Mouse (Mus musculus) liver, embryonic 11.5 days (tissue): ENCODE results near the gene Ryr2. TPM values are rescaled to one million over a fixed set of nuclear protein-coding genes. Genes with fewer than 3 reads are reported as not detected.
"Not testable (repeated sequence)": the region's sequence is repeated elsewhere in the genome, so short reads cannot be mapped to it uniquely, and the experiment has no call there.

Source experiments
- ATAC-seq: fragments of 200-750 bp; cut with Nextera tagmentation; replicated peaks from 2 replicates; pipeline ENCODE4 v1.8.0; 2017; ENCODE audit warnings: moderate number of reproducible peaks, mild to moderate bottlenecking, moderate TSS enrichment, moderate library complexity; ENCODE audit not compliant: low FRiP score
- DNase-seq: peaks from one replicate; pipeline ENCODE4 v3.0.0-alpha.2; 2017; ENCODE audit warnings: low spot score
- H3K27ac ChIP-seq: fragments of 300-500 bp; sonication (generic); 2 replicates; pipeline ENCODE4 v1.5.1; 2014; ENCODE audit warnings: mild to moderate bottlenecking, low read depth, low read length, control low read depth
- H3K27me3 ChIP-seq: fragments of 300-500 bp; sonication (generic); replicated peaks from 2 replicates; pipeline ENCODE4 v1.6.1; 2014; ENCODE audit warnings: low read length, mixed read lengths; ENCODE audit not compliant: control insufficient read depth, insufficient read depth
- H3K36me3 ChIP-seq: fragments of 300-500 bp; sonication (generic); 2 replicates; pipeline ENCODE4 v1.6.1; 2014; ENCODE audit warnings: mild to moderate bottlenecking, low read length, moderate library complexity, mixed read lengths; ENCODE audit not compliant: control insufficient read depth, insufficient read depth
- H3K4me1 ChIP-seq: fragments of 300-500 bp; sonication (generic); replicated peaks from 2 replicates; pipeline ENCODE4 v1.6.1; 2014; ENCODE audit warnings: low read length, mixed read lengths; ENCODE audit not compliant: control insufficient read depth, insufficient read depth
- H3K4me2 ChIP-seq: fragments of 300-500 bp; sonication (generic); 2 replicates; pipeline ENCODE4 v1.6.1; 2014; ENCODE audit warnings: mild to moderate bottlenecking, control low read depth, moderate library complexity
- H3K4me3 ChIP-seq: fragments of 300-500 bp; sonication (generic); 2 replicates; pipeline ENCODE4 v1.5.1; 2014; ENCODE audit warnings: low read depth, low read length, control low read depth
- H3K9ac ChIP-seq: fragments of 300-500 bp; sonication (generic); 2 replicates; pipeline ENCODE4 v1.6.1; 2014; ENCODE audit warnings: low read depth, low read length, control low read depth
- H3K9me3 ChIP-seq: fragments of 300-500 bp; sonication (generic); 2 replicates; pipeline ENCODE4 v1.6.1; 2016; ENCODE audit warnings: low read length, inconsistent platforms, mixed read lengths; ENCODE audit not compliant: control insufficient read depth
- WGBS: fragments of 180-500 bp; shearing (Covaris S2); extraction: QIAGEN DNeasy Blood & Tissue Kit; methylation state at CpG from one replicate; pipeline ENCODE4 v1.1.7; 2014; 5-methylcytosine and 5-hydroxymethylcytosine counted together
- polyA plus RNA-seq: library from polyadenylated mRNA; unstranded; fragments of >200 nt; fragmentation: Nextera tagmentation; extraction: Ambion mirVana; gene quantifications from 2 replicates; pipeline ENCODE4 v1.2.1, GENCODE M21; 2014

The Ryr2 gene
- polyA plus RNA-seq, 1 experiment from 2014 or later = 0.88 TPM

- WGBS = 67% methylated on average over 3 of the region's 3 CpGs
- Histone ChIP-seq H3K4me1 (no peaks in the 10 kb centered on the region), H3K9me3 (no peaks in the 10 kb centered on the region), H3K9ac (no peak overlapping the region), H3K27me3 (no peaks in the 10 kb centered on the region), H3K4me2 (no peak overlapping the region), H3K36me3 (no peaks in the 10 kb centered on the region), H3K27ac (no peak overlapping the region), H3K4me3 (no peak overlapping the region)
- ATAC-seq = 0 out of 2 replicates have a peak, but pooled peaks have one; percentile 51
- DNase-seq = no peak
Measured at GRCm38 (mm10) chr13:11818723-11819122, 288.0 kb downstream of the Ryr2 start.

DNA sequence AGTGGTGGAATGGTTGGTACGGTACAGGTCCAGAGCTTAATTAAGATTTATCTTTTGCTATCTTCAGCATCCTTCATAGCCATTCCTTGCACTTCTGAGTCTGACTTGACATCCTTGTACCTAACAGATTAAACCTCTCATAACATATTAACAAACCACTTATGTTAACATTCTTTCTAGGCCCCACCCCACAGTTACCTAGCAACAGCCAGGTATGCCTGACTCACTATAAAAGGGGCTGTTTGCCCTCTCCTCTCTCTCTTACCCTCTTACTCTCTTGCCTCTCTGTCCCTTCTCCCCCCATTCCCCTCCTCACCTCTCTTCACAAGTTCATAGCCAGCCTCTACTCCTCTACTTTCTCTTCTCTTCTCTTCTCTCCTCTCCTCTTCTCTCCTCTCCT, 297.4 kb downstream of the Ryr2 start:
- not testable (repeated sequence) for DNase-seq
- WGBS = 71% methylated on average over 1 of the region's 1 CpGs

DNA sequence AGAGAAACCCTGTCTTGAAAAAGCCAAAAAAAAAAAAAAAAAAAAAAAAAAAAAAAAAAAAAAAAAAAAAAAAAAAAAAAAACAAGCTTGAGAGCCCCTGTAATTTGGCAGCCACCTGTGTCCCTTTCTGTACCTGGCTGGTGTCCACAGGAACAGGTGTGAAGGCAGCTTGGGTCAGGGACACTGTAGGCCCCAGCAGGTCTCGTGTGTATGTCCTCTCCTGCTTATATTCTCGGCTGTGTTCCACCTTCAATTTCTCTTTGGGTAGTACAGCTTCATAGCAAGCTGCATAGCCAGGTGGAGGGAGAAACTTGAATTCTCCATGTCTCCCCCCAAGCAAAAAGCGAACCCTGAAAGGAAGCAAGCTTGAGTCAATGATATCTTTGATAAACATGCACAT, 314.2 kb downstream of the Ryr2 start:
- no peak overlapping the region for H3K4me2 ChIP-seq
- DNase-seq = no peak
- H3K27ac ChIP-seq = no peak overlapping the region
- H3K4me3 ChIP-seq = no peak overlapping the region
- no peaks in the 10 kb centered on the region for H3K27me3 ChIP-seq
- no peaks in the 10 kb centered on the region for H3K36me3 ChIP-seq
- H3K4me1 ChIP-seq = no peaks in the 10 kb centered on the region
- no peak overlapping the region for H3K9ac ChIP-seq
- no peak for ATAC-seq
- WGBS = 84% methylated on average over 3 of the region's 3 CpGs
- H3K9me3 ChIP-seq = no peaks in the 10 kb centered on the region

More for the DNA sequence above, 297.4 kb downstream of the Ryr2 start:
- ATAC-seq, H3K27me3 ChIP-seq, H3K4me1 ChIP-seq, H3K36me3 ChIP-seq, H3K9ac ChIP-seq, H3K4me2 ChIP-seq, H3K27ac ChIP-seq, H3K9me3 ChIP-seq, H3K4me3 ChIP-seq: not testable (repeated sequence)

DNA sequence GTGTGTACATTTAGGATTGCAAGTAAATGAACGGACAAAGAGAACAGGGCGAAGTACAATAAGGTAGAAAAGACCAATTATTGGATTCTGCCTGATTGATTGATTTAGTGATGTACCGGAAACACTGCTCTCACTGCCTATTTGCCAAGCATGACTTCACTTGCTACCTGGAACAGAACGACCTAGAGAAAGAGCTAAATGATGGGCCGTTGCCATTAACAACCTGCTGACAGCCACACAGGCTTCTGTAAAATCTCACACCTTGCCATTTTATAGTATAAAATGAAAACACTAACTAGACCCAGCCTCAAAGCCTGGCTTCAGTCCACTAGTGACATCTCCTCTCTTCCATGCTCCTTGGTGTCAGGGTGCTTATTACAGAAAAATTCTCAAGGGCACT, 316.2 kb downstream of the Ryr2 start:
- Histone ChIP-seq H3K27ac (no peak overlapping the region), H3K4me3 (no peak overlapping the region), H3K9me3 (no peaks in the 10 kb centered on the region), H3K4me1 (no peaks in the 10 kb centered on the region), H3K9ac (no peak overlapping the region), H3K36me3 (no peaks in the 10 kb centered on the region), H3K4me2 (no peak overlapping the region), H3K27me3 (no peaks in the 10 kb centered on the region)
- DNase-seq = no peak
- 70% methylated on average over 5 of the region's 5 CpGs for WGBS
- ATAC-seq = no peak

- Histone ChIP-seq H3K9ac (no peak overlapping the region), H3K27me3 (no peaks in the 10 kb centered on the region), H3K4me3 (no peak overlapping the region), H3K36me3 (no peaks in the 10 kb centered on the region), H3K9me3 (no peaks in the 10 kb centered on the region), H3K4me2 (no peak overlapping the region), H3K27ac (no peak overlapping the region), H3K4me1 (no peaks in the 10 kb centered on the region)
- ATAC-seq (no peak), DNase-seq (no peak)
- 72% methylated on average over 3 of the region's 3 CpGs for WGBS
Measured at GRCm38 (mm10) chr13:11782411-11783155, 324.2 kb downstream of the Ryr2 start.

DNA sequence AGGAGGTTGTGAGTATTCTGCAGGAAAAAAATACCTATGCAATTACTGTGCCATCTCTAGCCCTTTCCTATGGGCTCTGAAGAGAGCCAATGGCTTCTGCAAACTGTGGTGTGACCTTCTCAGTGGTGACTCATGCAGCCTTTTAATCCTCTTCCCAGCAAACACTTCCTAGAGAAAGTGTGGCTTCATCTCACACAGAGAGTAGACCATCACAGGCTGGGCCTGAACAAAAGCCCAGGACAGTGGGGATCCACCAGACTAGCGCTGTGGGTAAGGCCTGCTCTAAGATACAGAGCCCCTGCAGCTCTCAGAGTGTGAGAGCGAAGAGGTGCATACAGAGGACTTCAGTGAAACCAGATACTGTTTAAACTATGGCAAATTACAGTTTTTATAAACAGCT, 325.7 kb downstream of the Ryr2 start:
- no peak overlapping the region for H3K27ac ChIP-seq
- no peaks in the 10 kb centered on the region for H3K36me3 ChIP-seq
- H3K27me3 ChIP-seq = no peaks in the 10 kb centered on the region
- H3K9ac ChIP-seq = no peak overlapping the region
- ATAC-seq (no peak), DNase-seq (no peak)
- H3K4me2 ChIP-seq = no peak overlapping the region
- WGBS = 64% methylated on average over 2 of the region's 2 CpGs
- no peak overlapping the region for H3K4me3 ChIP-seq
- no peaks in the 10 kb centered on the region for H3K9me3 ChIP-seq
- no peaks in the 10 kb centered on the region for H3K4me1 ChIP-seq

DNA sequence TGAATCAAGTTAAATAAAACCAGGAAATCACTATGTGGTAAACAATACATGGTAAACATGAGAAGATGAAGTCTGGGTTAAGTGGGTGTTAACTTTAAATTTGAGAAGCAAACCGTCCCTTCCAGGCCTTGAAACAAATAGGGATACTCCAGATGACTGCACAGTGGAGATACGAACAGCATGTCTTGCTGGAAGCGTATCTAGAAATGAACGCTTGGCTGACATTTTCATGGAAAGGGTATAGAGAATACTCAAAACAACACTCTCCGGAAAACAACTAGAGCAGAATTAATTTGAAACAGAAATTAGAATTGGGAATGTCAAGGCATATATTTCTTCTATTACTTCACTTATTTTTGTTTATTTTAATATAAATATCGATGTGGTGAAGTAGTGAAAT, 329.0 kb downstream of the Ryr2 start:
- 83% methylated on average over 6 of the region's 6 CpGs for WGBS
- ATAC-seq (no peak), DNase-seq (no peak)
- Histone ChIP-seq H3K9ac (no peak overlapping the region), H3K4me1 (no peaks in the 10 kb centered on the region), H3K4me2 (no peak overlapping the region), H3K4me3 (no peak overlapping the region), H3K9me3 (no peaks in the 10 kb centered on the region), H3K27ac (no peak overlapping the region), H3K27me3 (no peaks in the 10 kb centered on the region), H3K36me3 (no peaks in the 10 kb centered on the region)

DNA sequence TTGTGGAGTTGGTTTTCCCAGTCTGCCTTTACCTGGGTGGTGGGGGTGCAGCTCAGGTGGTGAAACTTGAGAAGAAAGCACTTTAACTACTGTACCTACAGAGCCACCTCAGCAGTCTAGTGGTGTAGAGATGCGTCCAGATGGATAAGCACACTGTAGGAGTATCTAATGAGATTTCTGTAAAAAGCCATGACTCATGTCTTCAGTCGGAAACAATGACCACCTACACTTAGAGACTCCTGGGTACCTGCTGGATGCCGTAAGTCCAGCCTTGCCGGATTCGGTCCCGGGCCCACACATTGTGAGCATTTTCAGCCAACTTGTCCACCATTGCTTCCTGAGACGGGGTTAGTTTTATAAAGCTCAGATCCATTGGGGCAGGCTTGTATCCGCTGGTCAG, 334.6 kb downstream of the Ryr2 start:
- no peak overlapping the region for H3K4me3 ChIP-seq
- 88% methylated on average over 8 of the region's 8 CpGs for WGBS
- no peaks in the 10 kb centered on the region for H3K27me3 ChIP-seq
- no peak overlapping the region for H3K4me2 ChIP-seq
- DNase-seq (no peak), ATAC-seq (no peak)
- H3K4me1 ChIP-seq = no peaks in the 10 kb centered on the region
- no peaks in the 10 kb centered on the region; the same call in 1 of the 2 replicates for H3K9me3 ChIP-seq
- H3K9ac ChIP-seq = no peak overlapping the region
- H3K36me3 ChIP-seq = no peaks in the 10 kb centered on the region
- no peak overlapping the region for H3K27ac ChIP-seq

GRCm38 (mm10) chr13:11766899-11767298, 339.8 kb downstream of the Ryr2 start:
- 65% methylated on average over 2 of the region's 2 CpGs for WGBS
- Histone ChIP-seq H3K36me3 (no peaks in the 10 kb centered on the region), H3K4me1 (no peaks in the 10 kb centered on the region), H3K9me3 (no peaks in the 10 kb centered on the region; the same call in 1 of the 2 replicates), H3K9ac (no peak overlapping the region), H3K27ac (no peak overlapping the region), H3K4me3 (no peak overlapping the region), H3K27me3 (no peaks in the 10 kb centered on the region), H3K4me2 (no peak overlapping the region)
- no peak for DNase-seq
- ATAC-seq = no peak
